Mouse (Mus musculus): ENCODE data around the gene Paics.
"Not testable (repeated sequence)": the region's sequence is repeated elsewhere in the genome, so short reads cannot be mapped to it uniquely, and the experiment has no call there.

- TF ChIP-seq CTCF (IDR thresholded peaks at IDR 0.05; ENCODE audit: low read depth, low read length); POLR2A (IDR thresholded peaks at IDR 0.05; ENCODE audit: extremely low read depth, insufficient read depth, low read length): not testable (repeated sequence)
Measured at GRCm38 (mm10) chr5:76971115-76971514, 20.0 kb downstream of the Paics start.

Data from liver, adult 2 months (tissue).